Mouse (Mus musculus): Measurements from ENCODE around the gene Smad3.

The Smad3 gene

GRCm38 (mm10) chr9:63657167-63657566 lies 100.6 kb downstream of the Smad3 start:
- no peak for DNase-seq

GRCm38 (mm10) chr9:63655092-63655491 lies 102.7 kb downstream of the Smad3 start:
- no peak for DNase-seq

GRCm38 (mm10) chr9:63654575-63654974 lies 103.2 kb downstream of the Smad3 start:
- no peak for DNase-seq

- no peak for DNase-seq
These were observed 104.1 kb downstream of the Smad3 start for GRCm38 (mm10) chr9:63653666-63654065.

- DNase-seq, result no peak
These were observed 106.2 kb downstream of the Smad3 start for GRCm38 (mm10) chr9:63651594-63651993.

DNA sequence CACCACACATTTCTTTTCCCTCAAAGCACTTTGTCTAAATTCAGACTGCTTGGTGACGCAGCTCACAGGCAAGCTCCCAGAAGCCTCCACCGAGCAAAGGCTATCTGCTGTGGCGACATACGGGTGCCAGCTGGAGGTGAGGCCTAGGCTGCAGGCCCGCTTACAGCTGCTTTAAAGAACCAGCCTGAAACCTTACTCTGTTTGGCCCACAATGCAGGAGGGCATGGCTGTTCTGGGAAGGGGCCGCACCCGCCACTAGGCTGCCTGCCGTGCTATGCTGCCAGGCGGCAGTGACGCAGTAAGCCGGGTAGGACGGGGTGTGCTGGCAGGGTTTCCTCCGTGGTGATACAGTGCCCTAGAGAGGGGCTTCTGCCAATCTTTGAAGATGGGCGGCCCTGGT lies 106.9 kb downstream of the Smad3 start:
- DNase-seq, result no peak

GRCm38 (mm10) chr9:63649841-63650545 lies 107.8 kb downstream of the Smad3 start:
- DNase-seq, result no peak

DNA sequence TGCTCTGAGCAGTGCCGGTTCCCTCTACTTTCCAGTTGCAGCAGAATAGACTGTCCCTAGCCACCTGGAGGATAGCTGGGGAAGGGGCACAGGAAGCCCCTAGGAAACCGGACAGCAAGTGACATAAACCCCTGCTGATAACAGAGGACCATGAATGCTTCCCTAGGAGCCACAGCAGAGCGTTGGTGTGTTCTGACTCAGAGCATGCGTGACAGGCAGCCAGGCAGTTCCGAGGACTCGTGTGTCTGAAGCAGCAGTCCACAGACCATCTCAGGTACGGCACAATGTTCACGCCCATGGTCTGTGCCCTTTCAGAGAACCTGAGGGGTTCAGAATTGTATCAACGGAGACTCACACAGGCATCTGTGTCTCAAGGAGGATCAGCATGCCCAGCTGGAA lies 109.3 kb downstream of the Smad3 start:
- no peak for DNase-seq

DNA sequence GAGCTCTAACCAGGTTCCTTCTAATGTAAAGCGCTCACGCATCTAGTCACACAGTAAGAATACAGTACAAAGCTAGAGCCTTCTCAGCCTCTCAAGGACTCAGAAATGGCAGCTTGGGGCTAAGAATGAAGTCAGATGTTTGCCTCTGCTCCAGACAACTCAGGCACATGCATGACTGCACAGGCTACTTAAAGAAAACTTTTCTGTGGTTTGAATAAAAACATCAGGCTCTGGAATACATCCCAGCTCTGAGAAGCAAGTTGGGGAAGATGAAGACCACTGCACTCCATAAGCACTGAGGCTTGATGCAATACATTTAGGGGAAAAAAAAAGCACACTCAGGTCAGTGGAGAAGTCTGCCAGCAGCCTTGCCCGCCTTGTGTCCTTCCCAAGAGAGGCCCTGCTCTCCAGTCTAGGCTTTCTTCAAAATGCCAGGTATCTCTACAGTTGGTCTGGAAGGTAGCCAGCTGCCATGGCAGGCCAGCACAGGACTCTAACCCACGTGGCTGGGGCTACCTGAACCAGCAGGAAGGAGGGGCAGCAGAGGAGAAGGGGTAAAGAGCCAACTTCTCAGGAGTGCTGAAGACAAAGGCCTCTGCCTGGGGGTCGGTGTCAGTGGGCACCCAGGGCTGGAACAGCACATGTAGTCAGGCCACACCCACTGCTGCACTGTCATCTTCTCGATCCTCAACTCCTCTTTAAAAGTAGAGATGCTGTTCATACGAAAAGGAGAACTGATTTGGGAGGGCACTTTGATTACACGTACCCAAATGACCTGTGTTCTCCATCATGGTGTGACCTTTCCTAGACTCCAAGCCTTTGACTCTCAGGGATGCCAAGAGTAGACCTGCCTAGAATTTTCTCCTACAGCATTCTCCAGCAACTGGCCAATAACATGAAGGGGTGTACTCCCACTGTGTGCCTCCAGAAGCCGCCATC lies 109.9 kb downstream of the Smad3 start:
- DNase-seq, result peak; percentile 63

GRCm38 (mm10) chr9:63645084-63645483 lies 112.7 kb downstream of the Smad3 start:
- DNase-seq, result no peak

DNA sequence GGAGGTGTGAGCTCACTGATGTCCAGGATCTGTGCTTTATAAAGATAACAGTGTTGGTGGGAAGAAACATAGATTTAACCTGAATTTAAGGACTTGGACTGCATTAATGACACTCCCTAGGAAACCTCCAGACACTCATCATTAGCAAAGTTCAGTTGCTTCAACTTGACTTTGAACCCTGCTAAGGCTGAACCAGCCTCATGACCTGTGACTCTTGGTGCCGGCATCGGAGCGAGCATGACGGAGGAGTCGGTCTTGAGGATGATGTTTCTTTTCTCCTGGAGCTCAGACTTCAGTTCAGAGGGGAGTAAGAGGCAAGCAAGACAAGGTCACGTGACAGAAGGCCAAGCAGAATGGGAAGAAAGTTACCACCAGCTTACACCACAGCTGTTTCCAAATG lies 113.8 kb downstream of the Smad3 start:
- no peak for DNase-seq

- no peak for DNase-seq
These were observed 115.7 kb downstream of the Smad3 start for GRCm38 (mm10) chr9:63641983-63642646.

DNA sequence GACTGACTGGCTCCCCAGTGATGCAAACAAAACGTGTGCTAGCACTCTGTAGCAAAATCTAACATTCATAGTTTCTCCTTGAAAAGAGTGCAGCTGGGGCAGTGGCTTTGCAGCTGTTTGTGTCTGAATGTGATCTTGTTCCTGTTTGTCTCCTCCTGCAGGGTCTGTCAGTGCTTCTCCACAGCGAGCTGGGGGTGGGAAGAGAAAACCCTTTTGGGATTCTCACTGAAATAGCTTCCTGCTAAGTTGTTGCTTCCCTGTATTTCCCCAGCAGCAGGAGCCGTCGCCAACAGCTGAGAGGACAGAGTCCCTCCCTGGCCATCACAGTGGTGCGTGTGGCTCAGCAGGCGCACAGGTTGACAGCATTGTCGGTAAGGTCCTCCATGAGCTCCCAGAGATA lies 121.7 kb downstream of the Smad3 start:
- DNase-seq, result no peak

DNA sequence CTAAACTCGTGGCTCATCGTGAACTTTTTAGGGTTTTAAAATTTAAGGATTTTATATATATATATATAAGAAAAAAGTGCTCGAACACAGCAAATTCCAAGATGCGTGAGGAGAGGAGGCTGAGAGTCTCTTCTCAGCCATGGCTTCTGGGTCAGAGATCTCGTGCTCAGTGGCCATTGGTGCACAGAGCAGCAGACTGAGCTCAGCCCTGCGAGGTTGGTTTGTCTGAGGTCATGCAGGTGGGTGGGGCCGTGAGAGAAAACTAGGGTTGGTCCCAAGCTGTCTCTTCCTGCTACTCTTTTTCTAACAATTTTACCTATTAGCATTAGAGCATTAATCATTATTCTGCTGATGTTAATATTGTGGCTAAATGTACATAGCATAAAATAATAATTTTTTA lies 124.5 kb downstream of the Smad3 start:
- no peak for DNase-seq

GRCm38 (mm10) chr9:63632924-63633323 lies 124.9 kb downstream of the Smad3 start:
- no peak for DNase-seq

- no peak for DNase-seq
These were observed 125.7 kb downstream of the Smad3 start for GRCm38 (mm10) chr9:63632045-63632444.

DNA sequence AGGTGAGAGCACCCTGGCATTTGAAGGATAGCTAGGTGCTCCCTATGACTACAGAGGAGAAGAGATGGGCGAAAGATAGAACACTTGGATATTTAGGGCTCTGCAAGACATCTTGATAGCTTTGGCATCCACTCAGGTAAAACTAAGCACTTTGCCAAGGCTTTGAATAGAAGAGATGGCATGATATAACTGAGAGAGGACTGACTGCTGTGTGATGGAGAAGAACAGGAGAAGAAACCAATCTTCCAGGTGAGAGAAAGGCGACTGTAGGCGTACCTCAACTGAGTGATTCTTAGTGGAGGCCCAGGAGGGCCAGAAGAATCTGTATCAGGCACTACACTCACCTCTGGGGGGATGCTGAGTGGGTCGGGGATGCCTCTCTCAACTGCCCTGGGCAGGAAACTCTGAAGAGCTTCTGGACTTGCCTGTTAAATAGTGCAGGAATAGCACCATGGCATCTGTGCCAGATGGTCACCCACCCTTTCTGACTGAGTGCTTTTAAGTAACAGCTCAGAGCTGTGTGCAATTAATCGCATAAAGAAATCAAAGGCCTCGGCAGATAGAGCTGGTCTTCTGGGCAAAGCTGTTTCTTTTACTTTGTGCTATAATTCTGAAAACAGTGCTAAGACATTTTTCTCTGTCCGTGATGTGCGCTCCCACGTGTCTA lies 132.6 kb downstream of the Smad3 start:
- no peak for DNase-seq

DNA sequence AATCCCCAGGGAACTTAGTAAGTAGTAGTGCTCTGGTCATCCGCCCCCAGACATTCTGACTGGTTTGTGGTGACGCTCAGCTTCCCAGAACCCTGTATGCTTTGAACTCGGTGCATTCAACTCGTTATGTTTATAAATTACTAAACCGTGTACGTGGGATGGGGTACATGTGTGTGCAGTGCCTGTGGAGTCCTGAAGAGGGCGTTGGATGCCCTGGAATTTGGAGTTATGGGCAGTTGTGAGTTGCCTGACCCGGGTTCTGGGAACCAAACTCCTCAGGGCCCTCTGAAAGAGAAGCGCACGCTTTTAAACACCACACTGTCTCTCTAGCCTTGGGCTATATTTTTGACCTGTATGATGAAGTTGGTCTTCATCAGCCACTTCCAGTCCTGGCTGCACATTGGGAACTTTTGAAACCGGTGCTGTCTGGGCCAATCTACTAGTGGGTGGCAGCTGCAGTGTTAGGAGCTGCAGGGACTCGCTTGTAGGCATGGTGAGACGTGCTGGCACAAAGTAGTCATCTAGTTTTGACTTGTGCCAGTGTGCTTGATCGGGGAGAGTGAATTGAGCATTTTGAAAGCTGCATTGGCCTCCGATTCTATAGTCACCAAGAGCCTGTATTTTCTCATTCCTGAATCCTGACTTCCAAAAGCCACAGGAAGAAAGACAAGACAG lies 133.8 kb downstream of the Smad3 start:
- DNase-seq, result no peak

DNA sequence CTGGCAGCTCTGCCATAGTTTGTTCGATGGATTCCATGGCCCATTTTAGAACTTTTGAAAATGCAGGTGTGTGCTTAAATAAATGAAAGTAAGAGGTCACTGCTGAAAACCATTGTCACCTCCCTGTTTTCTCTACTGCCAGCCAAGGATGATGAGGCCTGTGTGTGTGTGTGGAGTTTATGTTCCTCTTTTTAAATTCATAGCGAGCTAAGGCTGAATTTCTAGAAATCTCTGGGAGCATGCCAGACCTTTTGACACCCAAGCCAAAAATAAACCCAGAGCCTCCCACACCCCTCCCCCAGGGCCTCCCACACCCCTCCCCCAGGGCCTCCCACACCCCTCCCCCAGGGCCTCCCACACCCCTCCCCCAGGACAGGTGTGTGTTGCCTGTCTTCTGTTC lies 139.8 kb downstream of the Smad3 start:
- no peak for DNase-seq

- DNase-seq, result no peak
These were observed 143.5 kb downstream of the Smad3 start for GRCm38 (mm10) chr9:63614018-63614985.

DNA sequence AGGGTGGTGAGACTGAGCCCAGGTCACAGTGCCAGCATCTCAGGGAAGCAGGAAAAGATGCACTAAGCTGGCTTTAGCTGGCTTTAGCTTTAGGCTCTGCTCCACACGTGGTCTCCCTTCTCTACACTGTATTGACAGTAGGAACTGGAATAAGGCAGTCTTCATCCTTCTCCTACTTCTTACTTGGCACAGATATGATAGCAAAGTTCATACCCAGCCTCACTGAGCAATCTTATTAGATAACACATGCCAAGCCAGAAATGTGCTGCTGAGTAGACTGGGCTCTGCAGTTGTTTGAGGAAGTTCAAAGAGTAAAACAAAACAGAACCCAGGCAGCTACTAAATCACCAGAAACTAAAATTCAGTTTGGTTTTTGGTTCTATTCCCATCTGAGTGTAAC lies 144.2 kb downstream of the Smad3 start:
- DNase-seq, result no peak
